Mouse (Mus musculus) intestine, embryonic 16.5 days (tissue): ENCODE data around the gene Lhfp. TPM values are rescaled to one million over a fixed set of nuclear protein-coding genes. Genes with fewer than 3 reads are reported as not detected.

Experiments used
- ATAC-seq: fragments of 200-750 bp; cut with Nextera tagmentation; 2 replicates; pipeline ENCODE4 v1.8.0; 2017; ENCODE audit warnings: moderate TSS enrichment, moderate library complexity
- H3K27ac ChIP-seq: fragments of 300-500 bp; sonication (generic); 2 replicates; pipeline ENCODE4 v1.5.1; 2014; ENCODE audit warnings: mild to moderate bottlenecking, low read length
- H3K27me3 ChIP-seq: fragments of 300-500 bp; sonication (generic); replicated peaks from 2 replicates; pipeline ENCODE4 v1.6.1; 2014; ENCODE audit warnings: low read length, control low read depth, mixed read lengths; ENCODE audit not compliant: control insufficient read depth, insufficient read depth
- H3K36me3 ChIP-seq: fragments of 300-500 bp; sonication (generic); 2 replicates; pipeline ENCODE4 v1.6.1; 2014; ENCODE audit warnings: low read length, control low read depth; ENCODE audit not compliant: control insufficient read depth, insufficient read depth
- H3K4me1 ChIP-seq: fragments of 300-500 bp; sonication (generic); 2 replicates; pipeline ENCODE4 v1.6.1; 2014; ENCODE audit warnings: low read length, control low read depth, mixed read lengths; ENCODE audit not compliant: control insufficient read depth, insufficient read depth
- H3K4me2 ChIP-seq: fragments of 300-500 bp; sonication (generic); 2 replicates; pipeline ENCODE4 v1.6.1; 2014; ENCODE audit warnings: low read depth, low read length, control low read depth
- H3K4me3 ChIP-seq: fragments of 300-500 bp; sonication (generic); 2 replicates; pipeline ENCODE4 v1.5.1; 2014; ENCODE audit warnings: mild to moderate bottlenecking, low read length
- H3K9ac ChIP-seq: fragments of 300-500 bp; sonication (generic); 2 replicates; pipeline ENCODE4 v1.6.1; 2014; ENCODE audit warnings: low read depth, low read length
- H3K9me3 ChIP-seq: fragments of 300-500 bp; sonication (generic); 2 replicates; pipeline ENCODE4 v1.6.1; 2016; ENCODE audit warnings: low read length, control low read depth; ENCODE audit not compliant: control insufficient read depth
- WGBS: fragments of 180-500 bp; shearing (Covaris S2); extraction: QIAGEN DNeasy Blood & Tissue Kit; methylation state at CpG from one replicate; pipeline ENCODE4 v1.1.7; 2014; 5-methylcytosine and 5-hydroxymethylcytosine counted together
- polyA plus RNA-seq: library from polyadenylated mRNA; unstranded; fragments of >200 nt; fragmentation: Nextera tagmentation; extraction: Ambion mirVana; gene quantifications from 2 replicates; pipeline ENCODE4 v1.2.1, GENCODE M21; 2015

Gene Lhfp
- polyA plus RNA-seq, result 39.3 and 39.6 TPM in 2 replicates

DNA sequence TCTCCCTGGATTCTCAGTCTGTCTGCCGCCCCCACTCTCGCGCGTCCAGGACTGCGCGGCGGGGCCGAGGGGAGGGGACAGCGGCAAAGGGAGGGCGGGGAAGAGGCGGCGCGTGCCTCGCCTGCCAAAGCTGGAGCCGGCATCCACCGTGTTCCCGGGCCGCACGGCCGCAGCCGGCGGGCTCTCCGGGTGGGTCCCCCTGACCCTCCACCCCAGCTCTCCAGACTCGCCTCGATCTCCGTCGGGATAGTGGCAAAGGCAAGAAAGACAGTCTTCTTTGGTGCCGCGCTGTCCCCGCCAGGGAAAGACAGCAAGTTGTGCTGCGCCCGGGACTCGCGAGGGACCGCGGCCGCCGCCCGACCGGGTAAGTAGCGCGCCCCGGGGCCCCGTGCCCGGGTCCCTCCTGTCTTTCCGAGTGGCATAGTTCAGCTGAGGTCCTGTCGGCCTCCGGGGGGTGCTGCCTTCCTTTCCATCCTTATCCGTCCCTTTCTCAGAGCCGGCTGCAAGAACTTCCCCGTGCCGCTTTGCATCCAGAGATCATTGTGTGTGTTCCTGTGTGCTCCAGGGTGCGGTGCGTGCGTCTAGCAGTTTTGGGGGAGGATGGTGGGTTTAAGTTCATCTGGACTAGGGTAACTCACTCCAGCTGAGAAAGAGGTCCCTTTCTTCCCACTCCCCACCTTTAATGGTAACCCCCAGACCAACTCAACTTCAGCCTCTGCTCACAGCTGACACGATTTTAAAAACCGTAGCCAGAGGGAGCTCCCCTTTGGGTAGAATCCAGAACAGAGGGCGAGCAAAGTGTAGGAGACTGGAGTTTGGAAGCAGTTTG is at the start of gene Lhfp:
Gene Lhfp (plus strand): TSS at position 118 of the 829 bp plus-strand sequence.
- peak within 1 kb of the TSS; percentile 93 for H3K4me2 ChIP-seq
- peaks cover 11% of the 10 kb centered on the region; the same call in 1 of the 2 replicates for H3K4me1 ChIP-seq
- H3K9ac ChIP-seq, result peak within 1 kb of the TSS; percentile 77
- peak within 1 kb of the TSS; percentile 67 for H3K4me3 ChIP-seq
- H3K36me3 ChIP-seq, result no peaks in the 10 kb centered on the region
- under 1% methylated on average over 47 of the region's 58 CpGs for WGBS
- peak within 1 kb of the TSS; percentile 52 for H3K27ac ChIP-seq
- H3K27me3 ChIP-seq, result peaks cover 9% of the 10 kb centered on the region; the same call in 1 of the 2 replicates
- ATAC-seq, result peak; percentile 93
- no peaks in the 10 kb centered on the region for H3K9me3 ChIP-seq

DNA sequence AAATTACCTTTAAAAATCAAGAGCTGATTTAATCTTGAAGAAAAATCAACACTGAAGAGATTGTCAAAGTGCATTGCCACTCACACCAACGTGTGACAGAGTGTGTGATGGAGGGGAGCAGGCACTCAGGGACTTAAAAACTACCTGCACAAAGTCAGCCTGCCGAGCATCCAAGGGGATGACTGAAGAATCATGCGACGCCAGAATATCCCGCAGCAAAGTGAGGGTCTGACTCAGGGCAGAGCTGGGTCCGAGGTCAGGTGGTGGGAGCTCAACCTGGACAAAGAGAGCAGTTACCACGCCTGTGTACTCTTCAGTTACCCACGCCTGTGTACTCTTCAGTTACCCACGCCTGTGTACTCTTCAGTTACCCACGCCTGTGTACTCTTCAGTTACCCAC is 48.0 kb upstream of the Lhfp start:
- H3K9me3 ChIP-seq, result no peaks in the 10 kb centered on the region
- no peak for ATAC-seq

DNA sequence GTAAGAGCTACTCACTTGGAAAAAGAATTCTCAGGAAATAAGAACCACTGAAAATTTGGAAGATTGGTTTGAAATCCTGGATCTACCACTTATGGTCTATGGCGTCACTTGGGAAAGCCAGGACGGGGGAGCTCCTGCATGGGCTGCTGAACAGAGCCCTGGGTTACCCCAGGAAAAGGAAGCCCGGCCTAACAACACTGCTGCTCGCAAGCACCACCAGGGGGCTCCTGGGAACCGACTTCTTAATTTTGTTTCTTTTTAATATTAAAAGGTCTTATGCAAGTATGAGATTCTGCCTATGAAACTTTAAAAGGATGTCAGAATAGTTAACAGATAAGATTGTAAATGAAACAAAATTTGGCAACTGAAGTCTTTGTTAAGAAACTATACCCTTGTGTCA is 46.7 kb upstream of the Lhfp start:
- WGBS, result 70% methylated on average over 5 of the region's 5 CpGs
- Histone ChIP-seq H3K27ac (no peak overlapping the region), H3K4me2 (no peak overlapping the region), H3K27me3 (no peaks in the 10 kb centered on the region), H3K4me3 (no peak overlapping the region), H3K4me1 (no peaks in the 10 kb centered on the region), H3K9me3 (no peaks in the 10 kb centered on the region), H3K9ac (no peak overlapping the region), H3K36me3 (no peaks in the 10 kb centered on the region)
- no peak for ATAC-seq

More for the DNA sequence above, 48.0 kb upstream of the Lhfp start:
- 0 out of 2 replicates have a peak, but pooled peaks cover 7% of the 10 kb centered on the region for H3K36me3 ChIP-seq
- H3K27ac ChIP-seq, result no peak overlapping the region
- no peaks in the 10 kb centered on the region for H3K27me3 ChIP-seq
- H3K4me3 ChIP-seq, result no peak overlapping the region
- no peak overlapping the region for H3K9ac ChIP-seq
- no peaks in the 10 kb centered on the region for H3K4me1 ChIP-seq
- WGBS, result 85% methylated on average over 10 of the region's 10 CpGs
- H3K4me2 ChIP-seq, result no peak overlapping the region

DNA sequence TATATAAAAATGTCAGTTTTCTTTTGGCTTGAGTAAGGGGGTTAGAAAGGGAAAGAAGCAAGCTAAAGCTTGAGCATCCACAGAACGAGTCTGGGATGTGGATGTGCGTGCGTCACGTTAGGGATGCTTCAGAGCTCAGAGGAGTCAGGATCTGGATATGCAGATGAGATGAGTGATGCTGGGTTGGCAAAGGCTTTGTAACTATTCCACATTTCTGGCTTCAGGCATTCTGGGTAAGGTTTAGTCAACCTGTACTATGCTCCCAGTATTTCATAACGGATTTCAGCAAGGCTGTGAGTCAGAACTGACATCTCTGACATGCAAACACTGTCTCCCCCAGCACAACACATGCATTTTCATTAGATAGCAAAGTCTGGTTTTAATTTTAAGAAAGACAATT is 44.7 kb upstream of the Lhfp start:
- no peaks in the 10 kb centered on the region for H3K27me3 ChIP-seq
- H3K36me3 ChIP-seq, result no peaks in the 10 kb centered on the region; the same call in 1 of the 2 replicates
- ATAC-seq, result no peak
- H3K9me3 ChIP-seq, result no peaks in the 10 kb centered on the region
- 95% methylated on average over 5 of the region's 5 CpGs for WGBS
- H3K4me2 ChIP-seq, result no peak overlapping the region
- no peak overlapping the region for H3K9ac ChIP-seq
- H3K27ac ChIP-seq, result no peak overlapping the region
- no peak overlapping the region for H3K4me3 ChIP-seq
- no peaks in the 10 kb centered on the region for H3K4me1 ChIP-seq

DNA sequence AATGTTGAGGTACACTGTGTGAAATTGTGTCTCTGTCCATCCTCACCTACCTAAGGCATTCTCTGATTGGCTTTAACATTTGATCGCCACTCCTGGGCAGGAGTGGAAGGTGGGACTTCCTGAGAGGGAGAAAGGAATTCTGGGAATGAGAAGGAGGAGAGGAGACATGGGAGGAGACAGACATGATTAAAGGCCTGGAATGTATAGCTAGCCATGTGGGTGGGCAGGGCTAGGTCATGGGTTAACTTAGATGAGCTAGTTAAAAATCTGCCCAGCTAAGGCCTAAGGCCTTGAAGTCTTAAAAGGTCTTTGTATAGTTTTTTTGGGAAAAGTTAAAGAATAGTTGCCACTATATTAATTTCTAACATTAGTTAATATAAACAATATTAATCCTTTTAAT is 43.9 kb upstream of the Lhfp start:
- Histone ChIP-seq H3K36me3 (no peaks in the 10 kb centered on the region; the same call in 1 of the 2 replicates), H3K9ac (no peak overlapping the region), H3K4me3 (no peak overlapping the region), H3K4me2 (no peak overlapping the region), H3K27me3 (no peaks in the 10 kb centered on the region), H3K4me1 (no peaks in the 10 kb centered on the region), H3K27ac (no peak overlapping the region), H3K9me3 (no peaks in the 10 kb centered on the region)
- WGBS, result 87% methylated on average over 1 of the region's 1 CpGs
- ATAC-seq, result no peak

DNA sequence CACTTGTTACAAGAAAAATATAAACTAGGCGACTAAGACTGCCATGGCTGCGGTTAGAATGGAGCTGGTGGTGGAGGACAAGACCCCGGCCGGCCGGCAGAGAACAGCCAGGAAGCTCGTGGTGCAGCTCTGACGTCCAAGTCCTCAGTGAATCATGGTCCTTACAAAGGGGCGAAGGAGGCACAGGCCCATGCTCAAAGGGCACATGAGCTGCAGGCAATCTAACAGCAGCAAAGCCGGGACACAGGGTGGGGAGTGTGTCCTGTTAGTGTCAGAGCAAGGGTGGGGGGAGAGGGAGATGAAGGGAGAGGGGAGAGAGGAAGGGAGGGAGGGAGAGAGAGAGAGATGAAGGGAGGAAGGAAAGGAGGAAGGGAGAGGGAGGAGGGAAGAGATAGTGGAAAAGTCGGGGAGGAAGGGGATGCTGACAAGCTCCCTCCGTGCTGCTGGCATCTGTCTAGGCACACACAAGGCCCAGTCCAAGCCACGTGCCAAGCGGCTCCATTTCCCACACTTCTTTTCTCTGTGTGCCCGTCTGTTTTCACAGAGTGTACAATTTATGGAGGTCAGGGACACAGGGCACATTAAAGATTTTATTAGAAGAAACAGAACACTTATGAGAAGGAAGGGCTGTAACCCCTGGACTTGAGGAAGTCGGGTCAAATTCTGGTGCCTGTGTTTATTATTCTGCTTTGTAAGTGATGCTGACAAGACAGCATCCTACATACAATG is 42.1 kb upstream of the Lhfp start:
- Histone ChIP-seq H3K9me3 (no peaks in the 10 kb centered on the region), H3K4me1 (no peaks in the 10 kb centered on the region), H3K9ac (no peak overlapping the region), H3K27ac (no peak overlapping the region), H3K27me3 (no peaks in the 10 kb centered on the region), H3K4me2 (no peak overlapping the region), H3K36me3 (no peaks in the 10 kb centered on the region; the same call in 1 of the 2 replicates), H3K4me3 (no peak overlapping the region)
- no peak for ATAC-seq
- whole genome bisulfite sequencing, result 70% methylated on average over 15 of the region's 15 CpGs

DNA sequence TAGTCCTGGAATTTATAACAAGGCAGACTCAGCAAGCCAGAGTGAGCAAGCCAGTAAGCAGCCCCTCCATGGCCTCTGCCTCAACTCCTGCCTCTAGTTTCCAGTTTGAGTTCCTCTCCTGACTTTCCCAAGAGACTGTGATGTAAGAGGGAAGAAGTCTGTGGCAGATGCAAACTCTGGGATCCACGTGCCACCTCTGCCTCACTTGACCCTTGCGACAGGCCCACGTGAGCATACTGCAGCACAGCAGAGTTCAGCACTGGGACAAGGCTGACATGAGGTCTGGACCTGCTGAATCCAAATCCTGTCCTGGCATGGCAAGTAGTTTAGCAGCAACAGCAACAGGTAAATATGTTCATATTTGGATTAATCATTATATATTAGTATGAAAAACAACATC is 41.3 kb upstream of the Lhfp start:
- H3K4me1 ChIP-seq, result no peaks in the 10 kb centered on the region
- ATAC-seq, result no peak
- no peaks in the 10 kb centered on the region; the same call in 1 of the 2 replicates for H3K36me3 ChIP-seq
- H3K9ac ChIP-seq, result no peak overlapping the region
- no peak overlapping the region for H3K4me2 ChIP-seq
- H3K9me3 ChIP-seq, result no peaks in the 10 kb centered on the region
- H3K4me3 ChIP-seq, result no peak overlapping the region
- no peaks in the 10 kb centered on the region for H3K27me3 ChIP-seq
- H3K27ac ChIP-seq, result no peak overlapping the region
- 79% methylated on average over 3 of the region's 3 CpGs for WGBS

DNA sequence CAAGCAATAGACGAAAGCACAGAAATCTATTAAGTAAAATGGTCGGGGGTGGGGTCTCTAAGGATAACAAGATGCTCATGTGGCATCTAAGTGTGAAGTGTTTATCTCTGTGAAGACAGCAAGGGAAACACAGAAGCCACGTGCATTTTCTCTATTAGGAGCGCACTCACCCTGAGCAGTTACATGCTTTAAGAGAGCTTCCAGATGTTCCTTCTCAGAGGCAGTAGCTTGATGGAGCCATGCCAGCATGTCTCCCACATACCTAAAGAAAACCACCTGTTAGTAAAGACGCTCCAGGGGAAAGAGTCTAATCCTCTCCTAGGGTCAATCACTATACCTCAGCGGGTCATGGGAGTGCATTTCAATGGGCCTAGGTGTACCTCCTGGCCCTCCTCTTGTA is 39.3 kb upstream of the Lhfp start:
- Histone ChIP-seq H3K9ac (no peak overlapping the region), H3K27me3 (no peaks in the 10 kb centered on the region), H3K27ac (no peak overlapping the region), H3K4me2 (no peak overlapping the region), H3K4me1 (no peaks in the 10 kb centered on the region), H3K36me3 (peaks cover 5% of the 10 kb centered on the region), H3K4me3 (no peak overlapping the region), H3K9me3 (no peaks in the 10 kb centered on the region)
- no peak for ATAC-seq
- WGBS, result 57% methylated on average over 6 of the region's 6 CpGs

DNA sequence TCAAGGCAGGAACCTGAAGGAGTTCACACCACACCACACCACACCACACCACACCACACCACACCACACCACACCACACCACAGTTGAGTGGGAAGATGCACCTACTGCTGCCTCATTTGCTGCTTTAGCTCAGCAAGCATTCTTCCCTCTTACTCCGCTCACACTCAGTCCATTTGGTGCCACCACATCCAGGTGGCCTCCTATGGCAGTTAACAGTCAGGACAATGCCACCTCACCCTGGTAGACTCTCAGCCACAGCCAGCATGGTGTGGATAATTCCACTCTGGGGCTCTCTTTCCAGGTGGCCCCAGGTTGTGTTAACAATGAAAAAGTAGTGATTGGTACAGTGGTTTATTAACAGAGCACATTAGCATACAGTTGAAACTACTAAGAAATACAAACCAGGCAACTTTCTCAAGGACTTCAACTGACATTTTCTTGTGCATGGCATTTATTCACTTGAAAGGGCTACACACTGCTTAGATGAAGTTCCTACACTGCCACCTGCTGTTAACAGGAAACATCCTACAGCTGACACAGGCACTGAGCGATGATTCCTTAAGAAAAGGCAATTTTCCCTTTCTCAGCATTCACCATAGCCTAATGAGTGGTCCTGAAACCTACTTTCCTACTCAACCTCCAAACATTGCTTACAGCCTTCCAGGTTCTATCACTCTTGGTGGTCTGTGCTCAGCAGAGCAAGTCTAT is 36.8 kb upstream of the Lhfp start:
- H3K4me2 ChIP-seq, result no peak overlapping the region
- no peak overlapping the region for H3K4me3 ChIP-seq
- no peak for ATAC-seq
- no peaks in the 10 kb centered on the region for H3K4me1 ChIP-seq
- H3K27ac ChIP-seq, result no peak overlapping the region
- H3K9me3 ChIP-seq, result no peaks in the 10 kb centered on the region
- no peaks in the 10 kb centered on the region for H3K27me3 ChIP-seq
- WGBS, result 69% methylated on average over 2 of the region's 2 CpGs
- H3K9ac ChIP-seq, result no peak overlapping the region
- H3K36me3 ChIP-seq, result peaks cover 6% of the 10 kb centered on the region
